Mouse (Mus musculus) heart, embryonic 16.5 days (tissue): ENCODE measurements around the gene Tmem135. TPM values are rescaled to one million over a fixed set of nuclear protein-coding genes. Genes with fewer than 3 reads are reported as not detected.
A peak's percentile ranks its signal among the peaks of the same experiment; 100 is the strongest.

Experiments
- ATAC-seq: fragments of 200-750 bp; cut with Nextera tagmentation; replicated peaks from 2 replicates; pipeline ENCODE4 v1.8.0; 2017; ENCODE audit warnings: moderate number of reproducible peaks; ENCODE audit not compliant: insufficient read depth, low FRiP score; ENCODE audit errors: extremely low read depth
- H3K27ac ChIP-seq: fragments of 300-500 bp; sonication (generic); 2 replicates; pipeline ENCODE4 v1.5.1; 2014; ENCODE audit warnings: mild to moderate bottlenecking, low read length, control low read depth, moderate library complexity
- H3K27me3 ChIP-seq: fragments of 300-500 bp; sonication (generic); 2 replicates; pipeline ENCODE4 v1.6.1; 2014; ENCODE audit warnings: low read length, mixed read lengths; ENCODE audit not compliant: control insufficient read depth, insufficient read depth
- H3K36me3 ChIP-seq: fragments of 300-500 bp; sonication (generic); 2 replicates; pipeline ENCODE4 v1.6.1; 2014; ENCODE audit not compliant: control insufficient read depth, insufficient read depth
- H3K4me1 ChIP-seq: fragments of 300-500 bp; sonication (generic); 2 replicates; pipeline ENCODE4 v1.6.1; 2014; ENCODE audit warnings: low read length, mixed read lengths; ENCODE audit not compliant: control insufficient read depth, insufficient read depth
- H3K4me2 ChIP-seq: fragments of 300-500 bp; sonication (generic); 2 replicates; pipeline ENCODE4 v1.6.1; 2014; ENCODE audit warnings: low read depth, mild to moderate bottlenecking, control low read depth, low read length
- H3K4me3 ChIP-seq: fragments of 300-500 bp; sonication (generic); 2 replicates; pipeline ENCODE4 v1.5.1; 2014; ENCODE audit warnings: mild to moderate bottlenecking, control low read depth, low read length
- H3K9ac ChIP-seq: fragments of 300-500 bp; sonication (generic); 2 replicates; pipeline ENCODE4 v1.6.1; 2014; ENCODE audit warnings: low read length, control low read depth
- H3K9me3 ChIP-seq: fragments of 300-500 bp; sonication (generic); replicated peaks from 2 replicates; pipeline ENCODE4 v1.6.1; 2016; ENCODE audit warnings: low read length; ENCODE audit not compliant: control insufficient read depth
- WGBS: fragments of 180-500 bp; shearing (Covaris S2); extraction: QIAGEN DNeasy Blood & Tissue Kit; methylation state at CpG from one replicate; pipeline ENCODE4 v1.1.7; 2014; 5-methylcytosine and 5-hydroxymethylcytosine counted together
- polyA plus RNA-seq: library from polyadenylated mRNA; unstranded; fragments of >200 nt; fragmentation: Nextera tagmentation; extraction: Ambion mirVana; gene quantifications from 2 replicates; pipeline ENCODE4 v1.2.1, GENCODE M21; 2015

The Tmem135 gene
- polyA plus RNA-seq, 1 experiment from 2014 or later, result 27.8 TPM

DNA sequence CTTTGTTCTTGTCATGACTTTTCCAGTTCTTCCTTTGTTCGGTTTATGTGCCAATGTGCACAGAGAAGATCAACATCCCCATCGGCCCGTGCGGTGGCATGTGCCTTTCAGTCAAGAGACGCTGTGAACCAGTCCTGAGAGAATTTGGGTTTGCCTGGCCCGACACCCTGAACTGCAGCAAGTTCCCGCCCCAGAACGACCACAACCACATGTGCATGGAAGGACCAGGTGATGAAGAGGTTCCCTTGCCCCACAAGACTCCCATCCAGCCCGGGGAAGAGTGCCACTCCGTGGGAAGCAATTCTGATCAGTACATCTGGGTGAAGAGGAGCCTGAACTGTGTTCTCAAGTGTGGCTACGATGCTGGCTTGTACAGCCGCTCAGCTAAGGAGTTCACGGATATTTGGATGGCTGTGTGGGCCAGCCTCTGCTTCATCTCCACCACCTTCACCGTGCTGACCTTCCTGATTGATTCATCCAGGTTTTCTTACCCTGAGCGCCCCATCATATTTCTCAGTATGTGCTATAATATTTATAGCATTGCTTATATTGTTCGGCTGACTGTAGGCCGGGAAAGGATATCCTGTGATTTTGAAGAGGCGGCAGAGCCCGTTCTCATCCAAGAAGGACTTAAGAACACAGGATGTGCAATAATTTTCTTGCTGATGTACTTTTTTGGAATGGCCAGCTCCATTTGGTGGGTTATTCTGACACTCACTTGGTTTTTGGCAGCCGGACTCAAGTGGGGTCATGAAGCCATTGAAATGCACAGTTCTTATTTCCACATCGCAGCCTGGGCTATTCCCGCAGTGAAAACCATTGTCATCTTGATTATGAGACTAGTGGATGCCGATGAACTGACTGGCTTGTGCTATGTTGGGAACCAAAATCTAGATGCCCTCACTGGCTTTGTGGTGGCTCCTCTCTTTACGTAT lies 3.3 kb upstream of the Tmem135 start:
- Histone ChIP-seq H3K27ac (peak overlapping the region; percentile 70), H3K4me1 (peaks cover 23% of the 10 kb centered on the region), H3K27me3 (no peaks in the 10 kb centered on the region), H3K36me3 (peaks cover 24% of the 10 kb centered on the region), H3K4me2 (peak overlapping the region; percentile 33), H3K9me3 (no peaks in the 10 kb centered on the region), H3K4me3 (peak overlapping the region; percentile 30), H3K9ac (peak overlapping the region; percentile 45; the same call in 1 of the 2 replicates)
- WGBS, result 83% methylated on average over 24 of the region's 24 CpGs
- ATAC-seq, result no peak

- peak overlapping the region; percentile 52 for H3K27ac ChIP-seq
- WGBS, result 23% methylated on average over 1 of the region's 1 CpGs
- H3K27me3 ChIP-seq, result no peaks in the 10 kb centered on the region
- peak overlapping the region; percentile 65 for H3K4me2 ChIP-seq
- peaks cover 21% of the 10 kb centered on the region for H3K4me1 ChIP-seq
- H3K9me3 ChIP-seq, result no peaks in the 10 kb centered on the region
- H3K36me3 ChIP-seq, result peaks cover 20% of the 10 kb centered on the region
- peak overlapping the region; percentile 67 for H3K9ac ChIP-seq
- no peak for ATAC-seq
- peak overlapping the region; percentile 53 for H3K4me3 ChIP-seq
Observed at GRCm38 (mm10) chr7:89406011-89406410, 2.0 kb upstream of the Tmem135 start.

DNA sequence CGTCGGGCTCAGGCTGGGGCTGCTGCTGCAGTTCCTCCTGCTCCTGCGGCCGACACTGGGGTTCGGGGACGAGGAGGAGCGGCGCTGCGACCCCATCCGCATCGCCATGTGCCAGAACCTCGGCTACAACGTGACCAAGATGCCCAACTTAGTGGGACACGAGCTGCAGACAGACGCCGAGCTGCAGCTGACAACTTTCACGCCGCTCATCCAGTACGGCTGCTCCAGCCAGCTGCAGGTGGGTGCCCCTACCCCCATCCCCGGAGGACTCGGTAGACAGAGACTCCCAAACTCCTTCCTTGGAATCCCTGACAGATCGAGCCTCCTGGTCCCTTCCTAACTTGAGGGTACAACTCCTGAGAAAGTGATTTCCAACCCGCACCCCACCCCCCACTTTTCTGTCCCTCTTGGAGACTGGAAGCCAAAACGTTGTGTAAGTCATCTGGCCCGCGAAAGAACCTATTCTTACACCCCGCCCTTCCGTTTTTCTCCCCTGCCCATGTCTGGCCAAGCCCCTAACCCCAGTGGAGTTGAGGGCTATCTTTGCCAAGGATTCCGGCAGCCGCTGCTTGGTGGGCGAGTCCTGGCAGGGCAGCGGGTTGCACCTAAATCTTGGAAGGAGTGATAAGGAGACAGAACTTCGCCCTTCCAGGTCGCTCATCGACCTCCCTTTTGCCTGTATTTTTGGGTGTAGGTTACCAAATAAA lies 865 bp upstream of the Tmem135 start:
- peak; percentile 0; the same call in 1 of the 2 replicates for ATAC-seq
- Histone ChIP-seq H3K27me3 (no peaks in the 10 kb centered on the region), H3K4me2 (peak overlapping the region; percentile 93), H3K9ac (peak overlapping the region; percentile 97), H3K4me1 (peaks cover 15% of the 10 kb centered on the region), H3K27ac (peak overlapping the region; percentile 95), H3K36me3 (peaks cover 17% of the 10 kb centered on the region), H3K9me3 (no peaks in the 10 kb centered on the region), H3K4me3 (peak overlapping the region; percentile 90)
- 0% methylated on average over 35 of the region's 35 CpGs for WGBS

- H3K4me3 ChIP-seq, result peak overlapping the region; percentile 90
- H3K9me3 ChIP-seq, result no peaks in the 10 kb centered on the region
- H3K27ac ChIP-seq, result peak overlapping the region; percentile 94
- peak overlapping the region; percentile 79 for H3K9ac ChIP-seq
- H3K36me3 ChIP-seq, result peaks cover 16% of the 10 kb centered on the region
- WGBS, result 4% methylated on average over 52 of the region's 52 CpGs
- peak; percentile 88 for ATAC-seq
- H3K27me3 ChIP-seq, result no peaks in the 10 kb centered on the region
- peaks cover 9% of the 10 kb centered on the region for H3K4me1 ChIP-seq
- H3K4me2 ChIP-seq, result peak overlapping the region; percentile 93
Observed at GRCm38 (mm10) chr7:89403053-89403972, 709 bp downstream of the Tmem135 start.

DNA sequence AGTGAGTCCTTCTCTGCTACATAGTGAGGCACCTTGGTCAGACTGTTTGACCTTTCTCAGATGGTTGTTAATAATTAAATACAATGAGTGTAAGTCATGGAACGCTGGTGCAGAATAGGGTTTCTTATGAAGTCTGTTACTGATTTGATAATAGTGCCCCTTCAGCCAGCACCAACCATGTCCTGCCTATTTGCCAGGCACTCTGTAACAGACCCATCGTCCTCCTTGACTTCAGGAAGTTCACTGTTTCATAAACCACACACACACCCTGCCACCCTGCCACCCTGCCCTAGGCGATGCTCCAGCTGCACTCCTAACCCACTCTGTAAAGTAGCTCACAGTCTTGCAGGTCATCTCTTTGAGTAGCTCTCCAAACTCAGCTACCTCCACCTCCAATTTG lies 2.1 kb downstream of the Tmem135 start:
- H3K36me3 ChIP-seq, result peaks cover 2% of the 10 kb centered on the region
- H3K9ac ChIP-seq, result no peak overlapping the region
- no peaks in the 10 kb centered on the region for H3K27me3 ChIP-seq
- no peak for ATAC-seq
- peaks cover 7% of the 10 kb centered on the region for H3K4me1 ChIP-seq
- H3K27ac ChIP-seq, result no peak overlapping the region
- H3K4me3 ChIP-seq, result no peak overlapping the region
- H3K4me2 ChIP-seq, result no peak overlapping the region
- no peaks in the 10 kb centered on the region for H3K9me3 ChIP-seq
- 79% methylated on average over 3 of the region's 3 CpGs for WGBS

GRCm38 (mm10) chr7:89401136-89401858 lies 2.7 kb downstream of the Tmem135 start:
- no peaks in the 10 kb centered on the region for H3K36me3 ChIP-seq
- ATAC-seq, result no peak
- no peak overlapping the region for H3K9ac ChIP-seq
- H3K4me1 ChIP-seq, result peaks cover 7% of the 10 kb centered on the region
- 66% methylated on average over 11 of the region's 11 CpGs for WGBS
- no peak overlapping the region for H3K4me3 ChIP-seq
- H3K27ac ChIP-seq, result no peak overlapping the region
- H3K4me2 ChIP-seq, result no peak overlapping the region
- H3K27me3 ChIP-seq, result no peaks in the 10 kb centered on the region
- no peaks in the 10 kb centered on the region for H3K9me3 ChIP-seq

- no peaks in the 10 kb centered on the region for H3K36me3 ChIP-seq
- no peak for ATAC-seq
Observed at GRCm38 (mm10) chr7:89400721-89401120, 3.3 kb downstream of the Tmem135 start.

More at GRCm38 (mm10) chr7:89400721-89401120, 3.3 kb downstream of the Tmem135 start:
- Histone ChIP-seq H3K27me3 (no peaks in the 10 kb centered on the region), H3K9ac (no peak overlapping the region), H3K4me3 (no peak overlapping the region), H3K27ac (no peak overlapping the region), H3K9me3 (no peaks in the 10 kb centered on the region), H3K4me2 (no peak overlapping the region), H3K4me1 (peaks cover 5% of the 10 kb centered on the region)
- 89% methylated on average over 2 of the region's 2 CpGs for WGBS
